Mouse (Mus musculus) MEL (cell line): ENCODE results near the gene Cep41.

Experiments
- CHD1 ChIP-seq: IDR thresholded peaks from 2 replicates; pipeline ENCODE4 v1.6.1; 2012; ENCODE audit warnings: low read depth, mild to moderate bottlenecking, inconsistent platforms, low read length, improper control_type of control experiment
- CTCF ChIP-seq, 3 experiments: IDR thresholded peaks in 2 of 3; conservative IDR thresholded peaks in 1 of 3; 2 replicates each; pipeline ENCODE4 v1.5.1; 2011 to 2012; ENCODE audit warnings: low read length in 3 of 3, low read depth in 2 of 3, mild to moderate bottlenecking in 2 of 3, improper control_type of control experiment in 1 of 3, inconsistent platforms in 1 of 3, mixed read lengths in 1 of 3, moderate library complexity in 1 of 3; ENCODE audit not compliant: control insufficient read depth in 1 of 3, insufficient read depth in 1 of 3, poor library complexity in 1 of 3, severe bottlenecking in 1 of 3
- E2F4 ChIP-seq: IDR thresholded peaks from 2 replicates; pipeline ENCODE4 v1.6.1; 2011; ENCODE audit warnings: low read depth, low read length, improper control_type of control experiment, borderline replicate concordance
- JUND ChIP-seq: IDR thresholded peaks from 2 replicates; pipeline ENCODE4 v1.6.1; 2011; ENCODE audit warnings: low read depth, mild to moderate bottlenecking, improper control_type of control experiment, low read length
- MAX ChIP-seq: IDR thresholded peaks from 2 replicates; pipeline ENCODE4 v1.6.1; 2011; ENCODE audit warnings: low read length, improper control_type of control experiment
- MXI1 ChIP-seq: IDR thresholded peaks from 2 replicates; pipeline ENCODE4 v1.6.1; 2011; ENCODE audit warnings: mild to moderate bottlenecking, low read depth, low read length, improper control_type of control experiment
- POLR2A ChIP-seq, 2 experiments: IDR thresholded peaks; 2 replicates each; pipeline ENCODE4 v1.6.1; 2011 to 2012; ENCODE audit warnings: low read length in 2 of 2, mild to moderate bottlenecking in 2 of 2, control low read depth in 1 of 2, improper control_type of control experiment in 1 of 2, low read depth in 1 of 2, moderate library complexity in 1 of 2; ENCODE audit not compliant: control insufficient read depth in 1 of 2, insufficient read depth in 1 of 2, poor library complexity in 1 of 2
- POLR2AphosphoS2 ChIP-seq: IDR thresholded peaks from 2 replicates; pipeline ENCODE4 v1.6.1; 2011; ENCODE audit warnings: low read length, improper control_type of control experiment
- SIN3A ChIP-seq: IDR thresholded peaks from 2 replicates; pipeline ENCODE4 v1.6.1; 2012; ENCODE audit warnings: low read length, improper control_type of control experiment, inconsistent platforms
- SMC3 ChIP-seq: IDR thresholded peaks from 2 replicates; pipeline ENCODE4 v1.6.1; 2011; ENCODE audit warnings: low read depth, low read length, improper control_type of control experiment
- TBP ChIP-seq: IDR thresholded peaks from 2 replicates; pipeline ENCODE4 v1.8.0; 2011; ENCODE audit warnings: low read depth, low read length, improper control_type of control experiment
- TCF12 ChIP-seq: IDR thresholded peaks from 2 replicates; pipeline ENCODE4 v1.6.1; 2014; ENCODE audit warnings: low read depth, mild to moderate bottlenecking, inconsistent platforms, low read length, improper control_type of control experiment, moderate library complexity
- USF1 ChIP-seq: IDR thresholded peaks from 2 replicates; pipeline ENCODE4 v1.6.1; 2014; ENCODE audit warnings: low read depth, mild to moderate bottlenecking, inconsistent platforms, low read length, improper control_type of control experiment, moderate library complexity
- ZC3H11A ChIP-seq: IDR thresholded peaks from 2 replicates; pipeline ENCODE4 v1.6.1; 2012; ENCODE audit warnings: low read depth, mild to moderate bottlenecking, inconsistent platforms, low read length, improper control_type of control experiment

DNA sequence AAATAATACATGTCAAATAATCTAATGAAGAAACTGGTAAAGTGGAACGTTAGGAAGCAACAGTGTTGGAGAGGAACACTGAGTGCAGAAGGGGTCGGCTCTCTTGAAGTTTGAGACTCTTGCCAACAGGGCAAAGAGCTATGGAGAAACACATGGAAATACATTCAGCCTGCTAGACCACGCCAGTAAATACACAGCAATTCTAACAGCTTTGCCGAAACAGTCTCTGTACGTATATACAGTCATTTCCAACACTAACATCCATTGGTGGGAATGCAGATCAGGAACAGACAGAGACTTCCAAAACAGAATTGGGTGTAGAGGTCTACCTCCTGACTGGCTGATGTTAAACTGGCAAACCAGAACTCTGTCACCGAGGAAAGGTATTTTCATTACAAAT is 40.0 kb downstream of the Cep41 start:
- TF ChIP-seq SMC3 (no peak), MXI1 (no peak), POLR2AphosphoS2 (no peak), TCF12 (no peak), MAX (no peak), CTCF (IDR thresholded peaks at IDR 0.05 in 2 of 3, conservative IDR thresholded peaks at IDR 0.05 in 1 of 3; ENCODE audit: control insufficient read depth in 1 of 3, insufficient read depth in 1 of 3, low read depth in 2 of 3, low read length in 3 of 3, poor library complexity in 1 of 3, severe bottlenecking in 1 of 3) (no peak), JUND (no peak), CHD1 (no peak), POLR2A (IDR thresholded peaks at IDR 0.05; ENCODE audit: control insufficient read depth in 1 of 2, insufficient read depth in 1 of 2, low read depth in 1 of 2, low read length in 2 of 2, poor library complexity in 1 of 2) (no peak), TBP (no peak), E2F4 (no peak), USF1 (no peak), ZC3H11A (no peak), SIN3A (no peak)
